Mouse (Mus musculus): ENCODE results near the gene Nav3.

Nav3 gene

GRCm38 (mm10) chr10:109803441-109803840 is 652.6 kb downstream of the Nav3 start:
- in situ Hi-C loops (cut with MboI; ENCODE audit: low pct_unique_long_range_greater_than_20kb in 1 of 2, low sequenced_read_pairs in 2 of 2, unreplicated experiment in 1 of 2), result no loop called here

GRCm38 (mm10) chr10:109802236-109802635 is 653.8 kb downstream of the Nav3 start:
- in situ Hi-C loops (cut with MboI; ENCODE audit: low pct_unique_long_range_greater_than_20kb in 1 of 2, low sequenced_read_pairs in 2 of 2, unreplicated experiment in 1 of 2), result no loop called here

GRCm38 (mm10) chr10:109799246-109799645 is 656.8 kb downstream of the Nav3 start:
- in situ Hi-C loops (cut with MboI; ENCODE audit: low pct_unique_long_range_greater_than_20kb in 1 of 2, low sequenced_read_pairs in 2 of 2, unreplicated experiment in 1 of 2), result no loop called here

GRCm38 (mm10) chr10:109796981-109797380 is 659.0 kb downstream of the Nav3 start:
- in situ Hi-C loops (cut with MboI; ENCODE audit: low pct_unique_long_range_greater_than_20kb in 1 of 2, low sequenced_read_pairs in 2 of 2, unreplicated experiment in 1 of 2), result no loop called here

- in situ Hi-C loops (cut with MboI; ENCODE audit: low pct_unique_long_range_greater_than_20kb in 1 of 2, low sequenced_read_pairs in 2 of 2, unreplicated experiment in 1 of 2), result no loop called here
Measured at GRCm38 (mm10) chr10:109793491-109793890, 662.5 kb downstream of the Nav3 start.

- in situ Hi-C loops (cut with MboI; ENCODE audit: low pct_unique_long_range_greater_than_20kb in 1 of 2, low sequenced_read_pairs in 2 of 2, unreplicated experiment in 1 of 2), result no loop called here
Measured at GRCm38 (mm10) chr10:109788728-109789127, 667.3 kb downstream of the Nav3 start.

GRCm38 (mm10) chr10:109779109-109779508 is 676.9 kb downstream of the Nav3 start:
- in situ Hi-C loops (cut with MboI; ENCODE audit: low pct_unique_long_range_greater_than_20kb in 1 of 2, low sequenced_read_pairs in 2 of 2, unreplicated experiment in 1 of 2), result no loop called here

GRCm38 (mm10) chr10:109769092-109769491 is 686.9 kb downstream of the Nav3 start:
- in situ Hi-C loops (cut with MboI; ENCODE audit: low pct_unique_long_range_greater_than_20kb in 1 of 2, low sequenced_read_pairs in 2 of 2, unreplicated experiment in 1 of 2), result no loop called here

- in situ Hi-C loops (cut with MboI; ENCODE audit: low pct_unique_long_range_greater_than_20kb in 1 of 2, low sequenced_read_pairs in 2 of 2, unreplicated experiment in 1 of 2), result no loop called here
Measured at GRCm38 (mm10) chr10:109765650-109766049, 690.4 kb downstream of the Nav3 start.

- in situ Hi-C loops (cut with MboI; ENCODE audit: low pct_unique_long_range_greater_than_20kb in 1 of 2, low sequenced_read_pairs in 2 of 2, unreplicated experiment in 1 of 2), result no loop called here
Measured at GRCm38 (mm10) chr10:109764412-109765101, 691.4 kb downstream of the Nav3 start.

- in situ Hi-C loops (cut with MboI; ENCODE audit: low pct_unique_long_range_greater_than_20kb in 1 of 2, low sequenced_read_pairs in 2 of 2, unreplicated experiment in 1 of 2), result no loop called here
Measured at GRCm38 (mm10) chr10:109758921-109759600, 696.9 kb downstream of the Nav3 start.

- in situ Hi-C loops (cut with MboI; ENCODE audit: low pct_unique_long_range_greater_than_20kb in 1 of 2, low sequenced_read_pairs in 2 of 2, unreplicated experiment in 1 of 2), result no loop called here
Measured at GRCm38 (mm10) chr10:109746901-109747300, 709.1 kb downstream of the Nav3 start.

- in situ Hi-C loops (cut with MboI; ENCODE audit: low pct_unique_long_range_greater_than_20kb in 1 of 2, low sequenced_read_pairs in 2 of 2, unreplicated experiment in 1 of 2), result no loop called here
Measured at GRCm38 (mm10) chr10:109741664-109742063, 714.3 kb downstream of the Nav3 start.

- in situ Hi-C loops (cut with MboI; ENCODE audit: low pct_unique_long_range_greater_than_20kb in 1 of 2, low sequenced_read_pairs in 2 of 2, unreplicated experiment in 1 of 2), result no loop called here
Measured at GRCm38 (mm10) chr10:109740326-109740725, 715.7 kb downstream of the Nav3 start.

- in situ Hi-C loops (cut with MboI; ENCODE audit: low pct_unique_long_range_greater_than_20kb in 1 of 2, low sequenced_read_pairs in 2 of 2, unreplicated experiment in 1 of 2), result no loop called here
Measured at GRCm38 (mm10) chr10:109723646-109724045, 732.4 kb downstream of the Nav3 start.

GRCm38 (mm10) chr10:109718808-109719207 is 737.2 kb downstream of the Nav3 start:
- in situ Hi-C loops (cut with MboI; ENCODE audit: low pct_unique_long_range_greater_than_20kb in 1 of 2, low sequenced_read_pairs in 2 of 2, unreplicated experiment in 1 of 2), result no loop called here

- in situ Hi-C loops (cut with MboI; ENCODE audit: low pct_unique_long_range_greater_than_20kb in 1 of 2, low sequenced_read_pairs in 2 of 2, unreplicated experiment in 1 of 2), result no loop called here
Measured at GRCm38 (mm10) chr10:109718390-109718789, 737.6 kb downstream of the Nav3 start.

GRCm38 (mm10) chr10:109713001-109713400 is 743.0 kb downstream of the Nav3 start:
- in situ Hi-C loops (cut with MboI; ENCODE audit: low pct_unique_long_range_greater_than_20kb in 1 of 2, low sequenced_read_pairs in 2 of 2, unreplicated experiment in 1 of 2), result no loop called here

- in situ Hi-C loops (cut with MboI; ENCODE audit: low pct_unique_long_range_greater_than_20kb in 1 of 2, low sequenced_read_pairs in 2 of 2, unreplicated experiment in 1 of 2), result no loop called here
Measured at GRCm38 (mm10) chr10:109699771-109700335, 756.2 kb downstream of the Nav3 start.

- in situ Hi-C loops (cut with MboI; ENCODE audit: low pct_unique_long_range_greater_than_20kb in 1 of 2, low sequenced_read_pairs in 2 of 2, unreplicated experiment in 1 of 2), result no loop called here
Measured at GRCm38 (mm10) chr10:109690564-109690963, 765.4 kb downstream of the Nav3 start.

All from mouse embryonic stem cell (cell line).